Mouse (Mus musculus) urinary bladder, adult 2 months (tissue): ENCODE results near the gene Efcab2. TPM values are rescaled to one million over a fixed set of nuclear protein-coding genes. Genes with fewer than 3 reads are reported as not detected.

Experiments used
- polyA plus RNA-seq: library from polyadenylated mRNA; depleted of rRNA; stranded (reverse); fragments of >200 nt; gene quantifications from 2 replicates; pipeline ENCODE4 v1.2.3, GENCODE M21; 2012; rRNA removed

Efcab2 gene
- polyA plus RNA-seq, 1 experiment: 1.6 TPM

Other genes with a start within 250 kb of the Efcab2 start
- 15.8 and 17.3 TPM in 2 replicates for gene Desi2, start 218.7 kb upstream of the Efcab2 start, polyA plus RNA-seq
- 77.2 and 84.8 TPM in 2 replicates for gene Cox20, start 87.0 kb upstream of the Efcab2 start, polyA plus RNA-seq
- 207 and 224 TPM in 2 replicates for gene Hnrnpu, start 68.3 kb upstream of the Efcab2 start, polyA plus RNA-seq
- 1.4 and 2.0 TPM in 2 replicates for gene Kif26b, start 123.0 kb downstream of the Efcab2 start, polyA plus RNA-seq